Mouse (Mus musculus): ENCODE results near the gene Klhdc7a.
"Not testable (repeated sequence)": the region's sequence is repeated elsewhere in the genome, so short reads cannot be mapped to it uniquely, and the experiment has no call there.

The Klhdc7a gene

GRCm38 (mm10) chr4:139967922-139968321 is at the start of gene Klhdc7a:
Klhdc7a (minus strand) TSS chr4:139968026.
- DNase-seq (ENCODE audit: low read depth), result no peak

GRCm38 (mm10) chr4:140015916-140016315 is 48.1 kb upstream of the Klhdc7a start:
- no peak for DNase-seq (ENCODE audit: low read depth)

- no peak for DNase-seq (ENCODE audit: low read depth)
Observed at GRCm38 (mm10) chr4:140010728-140011470, 43.1 kb upstream of the Klhdc7a start.

- no peak for DNase-seq (ENCODE audit: low read depth)
Observed at GRCm38 (mm10) chr4:140004932-140005331, 37.1 kb upstream of the Klhdc7a start.

- DNase-seq (ENCODE audit: low read depth), result no peak
Observed at GRCm38 (mm10) chr4:140004170-140004569, 36.3 kb upstream of the Klhdc7a start.

- no peak for DNase-seq (ENCODE audit: low read depth)
Observed at GRCm38 (mm10) chr4:140002069-140002468, 34.2 kb upstream of the Klhdc7a start.

- DNase-seq (ENCODE audit: low read depth), result no peak
Observed at GRCm38 (mm10) chr4:140000911-140001310, 33.1 kb upstream of the Klhdc7a start.

GRCm38 (mm10) chr4:139999033-139999432 is 31.2 kb upstream of the Klhdc7a start:
- no peak for DNase-seq (ENCODE audit: low read depth)

GRCm38 (mm10) chr4:139995659-139996058 is 27.8 kb upstream of the Klhdc7a start:
- no peak for DNase-seq (ENCODE audit: low read depth)

- DNase-seq (ENCODE audit: low read depth), result no peak
Observed at GRCm38 (mm10) chr4:139993111-139993755, 25.4 kb upstream of the Klhdc7a start.

- DNase-seq (ENCODE audit: low read depth), result no peak
Observed at GRCm38 (mm10) chr4:139986913-139987312, 19.1 kb upstream of the Klhdc7a start.

GRCm38 (mm10) chr4:139978716-139979115 is 10.9 kb upstream of the Klhdc7a start:
- DNase-seq (ENCODE audit: low read depth), result no peak

GRCm38 (mm10) chr4:139977308-139977781 is 9.5 kb upstream of the Klhdc7a start:
- no peak for DNase-seq (ENCODE audit: low read depth)

- DNase-seq (ENCODE audit: low read depth), result no peak
Observed at GRCm38 (mm10) chr4:139974506-139974905, 6.7 kb upstream of the Klhdc7a start.

- DNase-seq (ENCODE audit: low read depth), result no peak
Observed at GRCm38 (mm10) chr4:139967475-139967891, 343 bp downstream of the Klhdc7a start.

- DNase-seq (ENCODE audit: low read depth), result no peak
Observed at GRCm38 (mm10) chr4:139966981-139967380, 845 bp downstream of the Klhdc7a start.

GRCm38 (mm10) chr4:139965596-139966185 is 2.1 kb downstream of the Klhdc7a start:
- no peak for DNase-seq (ENCODE audit: low read depth)

- DNase-seq (ENCODE audit: low read depth), result no peak
Observed at GRCm38 (mm10) chr4:139964406-139964805, 3.4 kb downstream of the Klhdc7a start.

- DNase-seq (ENCODE audit: low read depth), result no peak
Observed at GRCm38 (mm10) chr4:139963911-139964310, 3.9 kb downstream of the Klhdc7a start.

- DNase-seq (ENCODE audit: low read depth), result no peak
Observed at GRCm38 (mm10) chr4:139963059-139963458, 4.8 kb downstream of the Klhdc7a start.

- DNase-seq (ENCODE audit: low read depth), result no peak
Observed at GRCm38 (mm10) chr4:139961816-139962215, 6.0 kb downstream of the Klhdc7a start.

GRCm38 (mm10) chr4:139961329-139961728 is 6.5 kb downstream of the Klhdc7a start:
- DNase-seq (ENCODE audit: low read depth), result not testable (repeated sequence)

- no peak for DNase-seq (ENCODE audit: low read depth)
Observed at GRCm38 (mm10) chr4:139960724-139961315, 7.0 kb downstream of the Klhdc7a start.
